Mouse (Mus musculus): ENCODE measurements around the gene Lgalsl. TPM values are rescaled to one million over a fixed set of nuclear protein-coding genes. Genes with fewer than 3 reads are reported as not detected.

Lgalsl gene
- polyA plus RNA-seq, 1 experiment from 2014 or later, result 95.8 TPM

GRCm38 (mm10) chr11:20805604-20806249, 25.1 kb downstream of the Lgalsl start:
- no peaks in the 10 kb centered on the region for H3K9me3 ChIP-seq (ENCODE audit: control insufficient read depth, low read length)
- no peaks in the 10 kb centered on the region for H3K36me3 ChIP-seq (ENCODE audit: control insufficient read depth, insufficient read depth)
- WGBS, result 70% methylated on average over 4 of the region's 4 CpGs
- no peak overlapping the region for H3K9ac ChIP-seq (replicated peaks; ENCODE audit: low read depth, low read length)
- ATAC-seq, result no peak
- no peak overlapping the region for H3K4me2 ChIP-seq (ENCODE audit: low read length)
- H3K27ac ChIP-seq (ENCODE audit: low read length), result no peak overlapping the region
- H3K4me3 ChIP-seq (replicated peaks; ENCODE audit: low read length), result no peak overlapping the region
- peaks cover under 1% of the 10 kb centered on the region; the same call in 1 of the 2 replicates for H3K4me1 ChIP-seq (replicated peaks; ENCODE audit: control insufficient read depth, insufficient read depth, low read length)
- H3K27me3 ChIP-seq (replicated peaks; ENCODE audit: control insufficient read depth, insufficient read depth, low read length), result no peaks in the 10 kb centered on the region

DNA sequence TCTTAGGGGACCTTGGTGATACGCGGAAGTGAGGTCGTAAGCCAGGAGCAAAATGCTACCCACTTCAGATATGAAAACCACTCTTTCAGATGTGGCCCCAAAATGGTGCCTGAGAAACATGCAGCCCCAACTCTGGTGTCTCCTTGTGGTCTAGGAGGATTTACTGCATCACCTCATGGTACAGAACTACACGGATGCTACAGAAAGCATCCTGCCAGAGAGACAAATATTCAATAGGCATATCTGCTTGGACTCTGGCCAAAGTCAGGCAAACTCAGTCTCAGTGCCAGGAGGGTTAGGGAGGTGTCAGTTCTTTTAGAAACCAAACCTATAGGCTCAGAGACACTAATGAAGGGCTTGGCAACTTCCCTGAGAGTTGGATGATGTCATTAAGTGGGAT, 26.4 kb downstream of the Lgalsl start:
- Histone ChIP-seq H3K27me3 (replicated peaks; ENCODE audit: control insufficient read depth, insufficient read depth, low read length) (no peaks in the 10 kb centered on the region), H3K36me3 (ENCODE audit: control insufficient read depth, insufficient read depth) (no peaks in the 10 kb centered on the region), H3K4me1 (replicated peaks; ENCODE audit: control insufficient read depth, insufficient read depth, low read length) (peaks cover 6% of the 10 kb centered on the region; the same call in 1 of the 2 replicates), H3K4me3 (replicated peaks; ENCODE audit: low read length) (no peak overlapping the region), H3K4me2 (ENCODE audit: low read length) (no peak overlapping the region), H3K27ac (ENCODE audit: low read length) (no peak overlapping the region), H3K9ac (replicated peaks; ENCODE audit: low read depth, low read length) (no peak overlapping the region), H3K9me3 (ENCODE audit: control insufficient read depth, low read length) (no peaks in the 10 kb centered on the region)
- WGBS, result 84% methylated on average over 4 of the region's 4 CpGs
- no peak for ATAC-seq

DNA sequence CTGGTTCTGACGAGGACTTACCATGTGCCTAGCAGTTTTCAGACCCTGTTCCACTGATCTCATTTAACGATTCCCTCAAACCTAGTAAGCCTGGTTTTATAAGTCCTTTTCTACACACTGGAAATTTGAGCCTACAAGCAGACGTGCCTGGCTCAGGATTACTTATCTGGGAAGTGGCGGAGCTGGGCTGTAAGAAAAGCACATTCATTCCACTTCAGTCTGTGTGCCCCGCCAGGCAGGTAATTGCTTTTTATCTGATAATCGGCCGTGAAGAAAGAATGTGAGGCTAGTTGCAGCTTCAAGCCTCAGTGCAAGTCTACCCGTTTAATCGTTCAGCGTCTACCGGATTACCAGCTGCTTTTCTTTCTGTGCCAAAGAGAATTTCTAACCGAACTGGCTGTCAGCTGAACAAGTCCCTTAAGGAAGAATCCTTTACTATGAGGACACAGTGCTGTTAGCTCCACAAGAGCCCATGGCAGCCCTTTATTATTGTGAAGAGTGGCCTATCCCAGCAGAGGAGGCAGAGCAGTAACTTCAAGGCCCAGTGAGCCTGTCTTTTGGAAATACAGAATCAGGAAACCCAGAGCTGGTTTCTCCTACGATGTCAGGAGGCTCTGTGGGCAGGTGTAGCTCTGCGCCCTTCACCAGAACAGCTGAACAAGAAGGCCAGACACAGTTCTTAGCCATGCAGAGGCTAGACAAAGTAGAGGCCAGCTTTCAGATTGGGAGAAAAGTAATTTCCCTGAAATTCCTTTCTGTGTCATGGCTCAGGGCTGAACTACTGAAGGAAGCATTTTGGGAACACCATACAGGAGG, 30.4 kb downstream of the Lgalsl start:
- H3K9me3 ChIP-seq (ENCODE audit: control insufficient read depth, low read length), result peaks cover 4% of the 10 kb centered on the region; the same call in 1 of the 2 replicates
- no peak overlapping the region for H3K4me3 ChIP-seq (replicated peaks; ENCODE audit: low read length)
- peak; percentile 38; the same call in 1 of the 2 replicates for ATAC-seq
- H3K4me1 ChIP-seq (replicated peaks; ENCODE audit: control insufficient read depth, insufficient read depth, low read length), result peaks cover 6% of the 10 kb centered on the region; the same call in 1 of the 2 replicates
- no peaks in the 10 kb centered on the region for H3K27me3 ChIP-seq (replicated peaks; ENCODE audit: control insufficient read depth, insufficient read depth, low read length)
- H3K9ac ChIP-seq (replicated peaks; ENCODE audit: low read depth, low read length), result no peak overlapping the region
- no peak overlapping the region for H3K27ac ChIP-seq (ENCODE audit: low read length)
- no peak overlapping the region for H3K4me2 ChIP-seq (ENCODE audit: low read length)
- WGBS, result 7% methylated on average over 14 of the region's 14 CpGs
- H3K36me3 ChIP-seq (ENCODE audit: control insufficient read depth, insufficient read depth), result no peaks in the 10 kb centered on the region

DNA sequence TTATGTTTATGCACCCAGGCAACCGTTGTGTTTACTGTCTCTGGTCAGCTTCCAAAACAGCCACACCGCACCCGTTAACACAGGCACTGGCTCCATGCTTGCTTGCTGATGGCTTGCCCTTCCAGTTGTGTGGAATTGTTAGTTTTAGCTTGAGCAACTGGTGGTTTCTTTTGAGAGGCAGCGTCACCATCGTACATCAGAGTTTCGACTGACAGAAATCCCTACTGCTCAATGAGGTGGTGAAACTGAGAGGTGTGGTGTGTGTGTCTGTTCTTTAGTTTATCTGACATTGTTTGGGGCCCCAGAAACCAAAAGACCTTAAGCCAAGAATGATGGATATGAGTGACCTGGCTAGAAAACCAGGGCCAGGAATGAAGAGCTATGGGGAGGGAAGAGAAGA, 33.0 kb downstream of the Lgalsl start:
- ATAC-seq, result no peak
- Histone ChIP-seq H3K4me1 (replicated peaks; ENCODE audit: control insufficient read depth, insufficient read depth, low read length) (peaks cover 6% of the 10 kb centered on the region; the same call in 1 of the 2 replicates), H3K9me3 (ENCODE audit: control insufficient read depth, low read length) (peaks cover 4% of the 10 kb centered on the region; the same call in 1 of the 2 replicates), H3K27ac (ENCODE audit: low read length) (no peak overlapping the region), H3K9ac (replicated peaks; ENCODE audit: low read depth, low read length) (no peak overlapping the region), H3K27me3 (replicated peaks; ENCODE audit: control insufficient read depth, insufficient read depth, low read length) (no peaks in the 10 kb centered on the region), H3K4me3 (replicated peaks; ENCODE audit: low read length) (no peak overlapping the region), H3K4me2 (ENCODE audit: low read length) (no peak overlapping the region), H3K36me3 (ENCODE audit: control insufficient read depth, insufficient read depth) (no peaks in the 10 kb centered on the region)
- whole genome bisulfite sequencing, result 96% methylated on average over 6 of the region's 6 CpGs

- Histone ChIP-seq H3K4me1 (replicated peaks; ENCODE audit: control insufficient read depth, insufficient read depth, low read length) (peaks cover 3% of the 10 kb centered on the region; the same call in 1 of the 2 replicates), H3K27me3 (replicated peaks; ENCODE audit: control insufficient read depth, insufficient read depth, low read length) (no peaks in the 10 kb centered on the region), H3K9ac (replicated peaks; ENCODE audit: low read depth, low read length) (no peak overlapping the region), H3K27ac (ENCODE audit: low read length) (no peak overlapping the region), H3K36me3 (ENCODE audit: control insufficient read depth, insufficient read depth) (no peaks in the 10 kb centered on the region), H3K4me2 (ENCODE audit: low read length) (no peak overlapping the region), H3K9me3 (ENCODE audit: control insufficient read depth, low read length) (peaks cover 4% of the 10 kb centered on the region; the same call in 1 of the 2 replicates), H3K4me3 (replicated peaks; ENCODE audit: low read length) (no peak overlapping the region)
- 74% methylated on average over 2 of the region's 2 CpGs for WGBS
- no peak for ATAC-seq
Observed at GRCm38 (mm10) chr11:20795466-20795865, 35.4 kb downstream of the Lgalsl start.

DNA sequence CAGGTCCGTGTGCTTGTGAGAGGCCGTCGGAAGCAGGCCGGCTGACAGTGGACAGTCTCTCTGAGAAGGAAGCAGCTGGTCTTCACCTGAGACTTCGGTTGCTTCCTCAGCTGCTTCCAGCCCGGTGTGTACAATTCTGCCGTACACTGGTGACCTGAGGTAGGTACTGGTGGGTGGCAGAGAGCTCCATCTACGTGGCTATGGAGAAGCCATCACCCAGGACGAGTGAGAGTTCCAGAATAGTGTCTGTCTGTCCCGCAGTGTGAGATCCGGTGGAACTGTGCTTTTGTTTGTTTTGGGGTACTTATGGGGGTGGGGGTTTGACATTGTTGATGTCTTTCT, 36.0 kb downstream of the Lgalsl start:
- no peaks in the 10 kb centered on the region for H3K36me3 ChIP-seq (ENCODE audit: control insufficient read depth, insufficient read depth)
- H3K9ac ChIP-seq (replicated peaks; ENCODE audit: low read depth, low read length), result no peak overlapping the region
- no peak overlapping the region for H3K4me2 ChIP-seq (ENCODE audit: low read length)
- no peaks in the 10 kb centered on the region for H3K27me3 ChIP-seq (replicated peaks; ENCODE audit: control insufficient read depth, insufficient read depth, low read length)
- H3K4me3 ChIP-seq (replicated peaks; ENCODE audit: low read length), result no peak overlapping the region
- ATAC-seq, result peak; percentile 47
- H3K9me3 ChIP-seq (ENCODE audit: control insufficient read depth, low read length), result peaks cover 4% of the 10 kb centered on the region; the same call in 1 of the 2 replicates
- WGBS, result 57% methylated on average over 11 of the region's 11 CpGs
- no peaks in the 10 kb centered on the region for H3K4me1 ChIP-seq (replicated peaks; ENCODE audit: control insufficient read depth, insufficient read depth, low read length)
- no peak overlapping the region for H3K27ac ChIP-seq (ENCODE audit: low read length)

DNA sequence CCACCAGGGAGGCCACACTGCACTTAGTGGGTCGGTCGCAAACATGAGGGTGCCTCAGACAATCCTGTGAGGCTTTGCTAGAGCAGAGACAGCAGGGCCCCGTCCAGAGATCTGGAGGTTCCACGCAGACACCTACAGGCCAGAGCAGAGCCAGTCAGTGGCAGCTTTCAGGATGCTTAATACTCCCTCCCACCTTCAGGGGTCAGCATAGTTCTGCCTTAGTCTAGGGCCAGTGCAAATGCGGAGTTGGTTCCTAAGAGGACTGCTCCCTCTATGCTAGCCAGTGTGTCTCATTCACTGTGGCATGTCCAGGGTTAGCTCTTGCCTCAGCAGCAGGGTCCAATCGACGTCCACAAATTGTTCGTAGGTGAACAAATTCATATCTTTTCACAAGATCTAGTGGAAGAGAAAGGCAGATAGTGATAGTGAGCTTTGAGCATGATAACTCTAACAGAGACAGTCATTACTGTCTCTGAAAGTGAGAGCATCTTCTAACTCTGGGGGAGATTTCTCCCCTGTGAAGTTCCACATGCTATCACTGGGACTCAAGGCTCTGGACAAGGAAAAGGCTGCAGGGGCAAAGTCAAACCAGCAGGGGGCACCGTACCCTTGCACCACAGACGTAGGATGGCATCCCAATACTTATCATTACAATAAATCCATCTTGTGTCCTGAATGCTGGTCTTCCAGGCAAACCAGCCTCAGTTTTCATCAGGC, 36.5 kb downstream of the Lgalsl start:
- Histone ChIP-seq H3K4me3 (replicated peaks; ENCODE audit: low read length) (no peak overlapping the region), H3K9ac (replicated peaks; ENCODE audit: low read depth, low read length) (no peak overlapping the region), H3K4me1 (replicated peaks; ENCODE audit: control insufficient read depth, insufficient read depth, low read length) (no peaks in the 10 kb centered on the region), H3K36me3 (ENCODE audit: control insufficient read depth, insufficient read depth) (no peaks in the 10 kb centered on the region), H3K27me3 (replicated peaks; ENCODE audit: control insufficient read depth, insufficient read depth, low read length) (no peaks in the 10 kb centered on the region), H3K4me2 (ENCODE audit: low read length) (no peak overlapping the region), H3K9me3 (ENCODE audit: control insufficient read depth, low read length) (peaks cover 4% of the 10 kb centered on the region; the same call in 1 of the 2 replicates), H3K27ac (ENCODE audit: low read length) (no peak overlapping the region)
- ATAC-seq, result peak; percentile 93
- WGBS, result 33% methylated on average over 10 of the region's 10 CpGs

- no peaks in the 10 kb centered on the region for H3K27me3 ChIP-seq (replicated peaks; ENCODE audit: control insufficient read depth, insufficient read depth, low read length)
- 70% methylated on average over 4 of the region's 4 CpGs for WGBS
- H3K4me1 ChIP-seq (replicated peaks; ENCODE audit: control insufficient read depth, insufficient read depth, low read length), result no peaks in the 10 kb centered on the region
- no peak for ATAC-seq
- H3K4me2 ChIP-seq (ENCODE audit: low read length), result no peak overlapping the region
- H3K4me3 ChIP-seq (replicated peaks; ENCODE audit: low read length), result no peak overlapping the region
- peaks cover 4% of the 10 kb centered on the region; the same call in 1 of the 2 replicates for H3K9me3 ChIP-seq (ENCODE audit: control insufficient read depth, low read length)
- no peak overlapping the region for H3K27ac ChIP-seq (ENCODE audit: low read length)
- no peak overlapping the region for H3K9ac ChIP-seq (replicated peaks; ENCODE audit: low read depth, low read length)
- H3K36me3 ChIP-seq (ENCODE audit: control insufficient read depth, insufficient read depth), result no peaks in the 10 kb centered on the region
Observed at GRCm38 (mm10) chr11:20793676-20794075, 37.2 kb downstream of the Lgalsl start.

DNA sequence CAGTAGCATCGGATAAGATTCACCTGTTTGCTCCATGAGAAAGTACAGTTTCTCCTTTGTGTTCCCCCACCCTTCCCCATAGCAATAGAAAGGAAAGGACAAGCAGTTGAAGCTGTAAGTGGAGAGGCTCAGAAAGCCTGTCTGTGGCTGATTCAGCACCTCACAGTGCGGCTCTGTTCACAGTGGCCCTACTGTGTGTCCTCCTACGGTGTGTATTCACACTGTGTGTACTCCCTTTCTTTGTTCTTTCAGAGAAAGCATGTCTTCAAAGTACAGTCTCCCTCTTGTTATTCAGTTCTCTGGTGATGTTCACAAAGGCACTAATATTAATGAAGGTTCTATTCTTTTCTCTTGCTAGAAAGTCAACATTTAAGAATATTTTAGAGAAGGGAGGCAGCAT, 38.2 kb downstream of the Lgalsl start:
- Histone ChIP-seq H3K27me3 (replicated peaks; ENCODE audit: control insufficient read depth, insufficient read depth, low read length) (no peaks in the 10 kb centered on the region), H3K9me3 (ENCODE audit: control insufficient read depth, low read length) (no peaks in the 10 kb centered on the region), H3K4me2 (ENCODE audit: low read length) (no peak overlapping the region), H3K4me3 (replicated peaks; ENCODE audit: low read length) (no peak overlapping the region), H3K4me1 (replicated peaks; ENCODE audit: control insufficient read depth, insufficient read depth, low read length) (no peaks in the 10 kb centered on the region), H3K27ac (ENCODE audit: low read length) (no peak overlapping the region), H3K36me3 (ENCODE audit: control insufficient read depth, insufficient read depth) (no peaks in the 10 kb centered on the region), H3K9ac (replicated peaks; ENCODE audit: low read depth, low read length) (no peak overlapping the region)
- WGBS, result 85% methylated on average over 3 of the region's 3 CpGs
- ATAC-seq, result no peak

Measured in forebrain, embryonic 16.5 days (tissue).